Mouse (Mus musculus) cerebellum, adult (tissue): ENCODE measurements at regions not wholly inside any gene's neighbourhood (a gene's known extent, or its start where the extent isn't known, plus 50 kb on each side); places are given as distances from the start of the nearest gene placed in this dataset.
"Not testable (repeated sequence)": the region's sequence is repeated elsewhere in the genome, so short reads cannot be mapped to it uniquely, and the experiment has no call there.

Source experiments
- ATAC-seq: cut with Nextera tagmentation; 2 replicates; pipeline ENCODE4 v1.9.2; 2017; ENCODE audit warnings: mild to moderate bottlenecking, moderate library complexity, mixed read lengths; ENCODE audit not compliant: insufficient number of reproducible peaks, low FRiP score, low TSS enrichment

- ATAC-seq, result peak; percentile 98
Measured at GRCm38 (mm10) chr17:91733927-91734324, 641.1 kb upstream of the Nrxn1 start.

- ATAC-seq, result no peak
Measured at GRCm38 (mm10) chr17:91733174-91733926, 640.5 kb upstream of the Nrxn1 start.

- ATAC-seq, result no peak
Measured at GRCm38 (mm10) chr17:91710412-91710811, 617.5 kb upstream of the Nrxn1 start.

- no peak for ATAC-seq
Measured at GRCm38 (mm10) chr17:91691063-91691462, 598.2 kb upstream of the Nrxn1 start.

- ATAC-seq, result no peak
Measured at GRCm38 (mm10) chr17:91657449-91657848, 564.6 kb upstream of the Nrxn1 start.

- no peak for ATAC-seq
Measured at GRCm38 (mm10) chr17:91657036-91657435, 564.2 kb upstream of the Nrxn1 start.

GRCm38 (mm10) chr17:91631915-91632314 lies 539.0 kb upstream of the Nrxn1 start:
- no peak for ATAC-seq

GRCm38 (mm10) chr17:91614175-91614574 lies 521.3 kb upstream of the Nrxn1 start:
- ATAC-seq, result not testable (repeated sequence)

- ATAC-seq, result no peak
Measured at GRCm38 (mm10) chr17:91589120-91589519, 496.2 kb upstream of the Nrxn1 start.

GRCm38 (mm10) chr17:91551058-91551691 lies 458.3 kb upstream of the Nrxn1 start:
- ATAC-seq, result not testable (repeated sequence)

- ATAC-seq, result no peak
Measured at GRCm38 (mm10) chr17:91531488-91531887, 438.6 kb upstream of the Nrxn1 start.

- ATAC-seq, result no peak
Measured at GRCm38 (mm10) chr17:91517256-91517655, 424.4 kb upstream of the Nrxn1 start.
